Mouse (Mus musculus) embryo, embryonic 10.5 days (tissue): Measurements from ENCODE around the gene Fbxw8.
A peak's percentile ranks its signal among the peaks of the same experiment; 100 is the strongest.

Source experiments
- DNase-seq: peaks from one replicate; pipeline ENCODE4 v3.0.0-alpha.2; 2015; ENCODE audit warnings: low spot score

The Fbxw8 gene

GRCm38 (mm10) chr5:118042599-118042998 lies 112.7 kb downstream of the Fbxw8 start:
- DNase-seq: no peak

- no peak for DNase-seq
Measured at GRCm38 (mm10) chr5:118039241-118039668, 116.0 kb downstream of the Fbxw8 start.

DNA sequence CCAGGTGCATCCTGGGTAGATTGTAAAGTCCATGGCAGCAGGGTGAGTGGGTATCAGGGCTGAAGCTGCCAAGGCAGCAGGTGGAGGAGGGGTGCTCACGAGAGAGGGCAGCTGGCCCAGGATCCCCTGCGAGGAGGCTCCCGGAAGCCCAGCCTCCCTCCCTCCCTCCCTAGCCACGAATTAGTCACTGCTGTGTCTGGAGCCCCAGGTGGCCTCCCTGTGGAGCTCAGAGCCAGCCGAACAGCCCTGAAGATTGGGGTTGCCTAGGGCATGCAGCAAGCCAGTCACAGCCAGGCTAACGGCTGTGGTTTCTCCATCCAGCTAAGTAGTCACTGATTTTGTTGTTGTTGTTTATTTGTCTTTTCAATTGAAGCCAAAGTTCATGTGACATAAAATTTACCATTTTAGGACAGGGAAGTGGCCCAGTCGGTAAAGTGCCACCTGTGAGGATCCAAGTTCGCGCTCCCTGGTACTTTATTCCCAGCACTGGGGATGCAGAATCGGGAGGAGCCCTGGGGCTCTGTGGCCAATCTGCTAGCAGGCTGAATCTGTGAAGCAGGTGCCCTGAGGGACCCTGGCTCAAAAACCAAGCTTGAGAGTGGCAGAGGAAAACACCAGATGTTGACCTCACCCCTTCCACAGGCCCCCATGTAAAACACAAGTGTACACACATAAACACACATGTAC lies 117.3 kb downstream of the Fbxw8 start:
- peak; percentile 55 for DNase-seq

GRCm38 (mm10) chr5:118036888-118037797 lies 118.1 kb downstream of the Fbxw8 start:
- DNase-seq: no peak

- no peak for DNase-seq
Measured at GRCm38 (mm10) chr5:118035786-118036185, 119.5 kb downstream of the Fbxw8 start.

DNA sequence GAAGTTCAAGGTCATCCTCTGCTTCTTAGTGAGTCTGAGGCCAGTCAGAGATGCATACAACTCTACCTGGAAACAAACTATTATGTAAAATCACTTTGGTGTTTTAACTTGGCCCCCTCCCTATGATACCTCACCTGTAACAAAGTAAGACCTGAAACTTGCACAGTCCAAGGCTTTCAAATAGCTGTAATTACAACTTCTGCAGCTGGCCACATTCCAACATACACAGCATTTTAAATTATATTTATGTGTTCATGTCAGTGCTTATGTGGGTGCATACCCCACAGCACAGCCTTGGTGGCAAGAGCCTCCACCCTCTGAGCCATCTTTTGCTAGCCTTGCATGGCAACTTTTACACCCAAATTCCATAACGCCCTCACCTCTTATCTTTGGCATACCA lies 120.6 kb downstream of the Fbxw8 start:
- no peak for DNase-seq

DNA sequence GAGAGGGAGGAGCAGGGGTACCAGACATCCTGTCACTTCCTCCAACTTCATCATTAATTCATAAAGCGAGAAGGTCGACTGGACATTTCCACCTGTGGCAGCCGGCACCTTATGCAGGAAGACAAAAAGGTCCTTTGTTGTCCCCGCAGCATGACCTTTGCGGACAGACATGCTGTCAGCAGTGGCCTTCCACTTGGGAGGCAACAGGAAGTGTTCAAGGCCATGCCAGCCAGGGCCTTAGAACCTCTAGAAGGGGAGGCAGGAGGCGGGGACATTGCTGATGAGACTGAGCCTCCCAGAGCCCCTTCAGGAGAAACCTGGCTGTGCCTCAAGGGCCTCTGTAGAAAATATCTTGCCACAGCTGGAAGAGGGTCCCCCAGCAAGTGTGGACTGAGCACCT lies 121.5 kb downstream of the Fbxw8 start:
- DNase-seq: no peak

DNA sequence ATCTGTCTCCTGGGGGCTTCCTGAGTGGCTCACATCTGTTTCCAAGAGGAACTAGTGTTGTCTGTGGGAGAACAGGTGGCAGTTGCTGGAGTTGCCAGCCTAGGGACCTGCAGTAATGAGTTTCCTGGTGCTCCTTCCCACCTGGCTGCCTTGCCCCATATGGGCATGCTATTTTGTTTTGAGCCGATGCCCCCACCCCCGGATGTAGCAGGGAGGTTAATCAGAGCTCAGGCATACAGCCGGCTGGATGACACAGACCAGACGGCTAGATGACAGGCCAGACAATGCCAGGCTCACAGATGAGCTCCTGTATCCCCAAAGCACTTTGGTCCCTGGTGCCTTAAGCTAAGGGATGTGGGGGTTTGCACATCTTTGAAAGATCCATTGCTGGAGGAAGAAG lies 121.9 kb downstream of the Fbxw8 start:
- no peak for DNase-seq

- DNase-seq: no peak
Measured at GRCm38 (mm10) chr5:118031508-118031907, 123.8 kb downstream of the Fbxw8 start.

DNA sequence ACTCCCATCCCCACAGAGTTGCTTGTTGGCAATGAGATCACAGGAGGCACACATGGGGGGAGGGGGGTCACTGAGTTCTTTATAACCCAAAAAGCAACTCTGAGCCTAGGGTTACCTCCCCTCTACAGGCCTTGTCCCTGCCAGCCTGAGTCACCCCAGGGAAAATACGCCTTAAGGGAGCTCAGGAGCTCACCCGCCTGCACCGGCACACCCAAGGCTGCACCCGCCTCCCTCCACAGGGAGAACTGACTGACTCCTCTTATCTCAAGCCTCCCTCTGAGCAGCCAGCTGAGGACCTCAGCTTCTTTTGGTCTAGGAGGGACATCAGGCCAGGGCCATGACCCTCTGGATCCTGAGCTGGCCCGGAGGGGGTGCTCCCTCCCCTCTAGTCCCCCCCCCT lies 124.2 kb downstream of the Fbxw8 start:
- DNase-seq: no peak

GRCm38 (mm10) chr5:118030022-118030675 lies 125.1 kb downstream of the Fbxw8 start:
- no peak for DNase-seq

DNA sequence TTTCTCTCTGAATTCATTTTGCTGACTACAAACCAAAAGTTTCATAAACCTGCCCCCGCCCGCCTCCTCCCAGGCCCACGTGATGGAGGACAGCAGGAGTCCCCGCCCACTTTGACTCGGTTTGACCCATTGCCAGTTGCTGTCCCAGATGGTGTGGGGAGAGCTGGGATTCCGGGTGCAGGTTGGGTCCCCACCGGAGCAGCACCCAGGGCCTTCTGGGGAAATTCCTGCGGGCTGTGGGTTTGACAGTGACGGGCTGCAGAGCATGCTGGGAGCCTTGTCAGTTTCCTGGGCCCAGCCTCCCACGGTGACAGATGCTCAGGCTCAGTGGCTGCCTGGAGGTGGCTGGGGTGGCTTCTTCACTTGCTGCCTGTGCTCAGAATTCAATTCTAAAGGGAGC lies 125.8 kb downstream of the Fbxw8 start:
- peak; percentile 39 for DNase-seq

GRCm38 (mm10) chr5:118029035-118029408 lies 126.2 kb downstream of the Fbxw8 start:
- DNase-seq: no peak

DNA sequence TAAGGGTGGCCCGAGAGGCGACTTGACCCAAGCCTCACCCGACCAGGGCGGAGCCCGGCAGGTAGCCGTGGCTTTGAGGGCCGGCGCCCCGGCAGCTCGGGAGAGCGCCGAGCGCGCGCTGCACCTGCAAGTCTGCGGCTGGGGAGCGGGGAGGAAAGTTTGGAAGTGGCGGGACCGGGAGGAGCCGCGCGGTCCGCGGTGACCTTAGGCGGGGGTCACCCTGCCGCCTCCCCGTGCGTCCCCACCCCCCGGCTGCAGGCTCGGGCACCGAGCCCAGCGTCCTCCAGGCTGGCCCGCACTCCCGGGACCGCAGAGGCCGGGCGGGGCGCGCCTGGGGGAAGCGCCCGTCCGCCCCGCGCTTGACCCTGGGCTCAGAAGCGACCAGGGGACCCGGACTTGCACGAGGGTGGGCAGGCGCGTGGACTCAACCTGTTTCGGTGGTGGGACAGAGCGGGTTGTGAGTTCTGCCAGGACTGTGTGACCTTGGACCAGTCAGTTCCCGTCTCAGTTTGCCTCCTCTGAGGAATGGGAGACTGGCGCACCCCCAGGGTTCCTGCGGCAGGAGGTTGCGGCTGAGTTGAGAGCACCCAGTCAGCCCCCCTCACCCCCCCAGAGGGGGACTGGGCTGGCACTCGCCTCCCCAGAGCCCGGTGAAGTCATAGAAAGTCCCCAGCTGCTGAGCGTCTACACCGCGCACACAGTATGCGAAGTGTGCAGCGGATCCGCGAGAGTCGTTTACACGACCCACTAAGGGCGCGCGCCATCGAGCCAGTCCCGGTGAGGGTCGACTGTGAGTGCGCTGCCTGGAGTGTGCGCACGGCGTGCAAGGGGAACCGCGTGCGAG lies 126.9 kb downstream of the Fbxw8 start:
- DNase-seq: no peak

- peak; percentile 7 for DNase-seq
Measured at GRCm38 (mm10) chr5:118027698-118028190, 127.5 kb downstream of the Fbxw8 start, which contains the start of gene Tesc. Gene Tesc (plus strand): TSS chr5:118027743.

DNA sequence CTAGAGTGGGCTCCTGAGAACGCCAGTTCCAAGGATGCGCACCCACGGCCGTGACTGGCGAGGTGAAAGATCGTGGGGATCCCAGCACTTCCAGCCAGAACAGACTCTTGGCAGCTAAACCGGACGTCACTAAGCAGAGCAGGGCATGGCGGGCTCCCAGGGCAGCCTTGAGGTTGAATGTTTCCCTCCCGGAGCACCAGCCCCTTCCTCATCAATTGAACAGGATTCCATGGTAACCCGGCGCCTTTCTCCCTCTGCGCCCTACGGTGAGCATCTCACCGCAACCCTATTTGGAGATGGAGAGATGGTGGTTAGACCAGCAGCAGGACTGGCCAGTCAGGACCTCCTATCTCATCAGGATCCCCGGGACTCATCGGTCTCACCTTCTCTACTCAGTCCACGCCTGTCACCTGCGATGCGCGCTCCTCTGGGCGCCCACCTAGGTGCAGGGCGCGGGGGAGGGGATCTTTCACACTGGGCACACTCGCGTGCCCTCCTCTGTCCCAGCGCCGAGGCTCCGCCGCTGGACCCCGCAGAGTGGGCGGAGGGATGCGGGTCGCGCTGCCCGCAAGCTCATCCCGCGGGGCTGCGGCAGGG lies 128.1 kb downstream of the Fbxw8 start:
- DNase-seq: peak; percentile 35

- peak; percentile 25 for DNase-seq
Measured at GRCm38 (mm10) chr5:118026343-118026742, 128.9 kb downstream of the Fbxw8 start.

DNA sequence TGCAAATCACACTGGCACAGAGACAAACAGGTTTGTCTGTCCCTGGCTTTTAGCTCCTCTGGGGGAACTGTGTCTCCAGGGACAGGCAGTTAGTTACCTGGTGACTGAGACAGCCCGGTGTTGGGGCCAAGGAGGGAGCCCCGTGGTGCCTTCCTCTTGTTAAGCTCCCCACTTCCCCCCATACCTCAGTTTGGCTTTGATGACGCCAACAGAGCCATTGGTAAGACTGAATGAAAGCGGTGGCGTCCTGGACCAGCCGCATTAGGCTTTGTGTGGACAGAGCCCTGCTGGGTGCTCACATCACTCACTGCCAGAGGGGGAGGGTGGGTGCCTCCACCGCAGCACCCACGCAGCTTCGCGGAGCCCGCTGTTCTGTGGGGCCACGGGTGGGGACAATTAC lies 129.4 kb downstream of the Fbxw8 start:
- DNase-seq: no peak

DNA sequence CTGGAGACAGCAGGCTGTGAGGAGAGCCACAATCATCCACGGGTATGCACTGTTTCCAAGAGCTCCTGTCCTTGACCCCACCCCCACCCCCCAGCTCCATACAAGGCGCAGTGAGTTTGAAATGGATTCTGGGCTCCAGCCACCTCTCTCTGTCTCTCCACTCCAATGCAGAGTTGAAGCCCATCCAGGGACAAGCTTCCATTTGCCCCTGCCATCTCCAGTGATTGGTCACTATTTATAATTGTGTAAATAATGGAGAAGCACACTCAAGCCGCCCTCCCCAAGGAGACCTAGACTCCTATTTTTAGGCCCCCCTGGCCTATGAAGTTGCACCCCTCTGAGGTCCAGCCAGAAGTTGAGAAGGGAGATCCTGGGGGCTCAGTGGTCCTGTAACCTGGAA lies 132.2 kb downstream of the Fbxw8 start:
- DNase-seq: no peak

GRCm38 (mm10) chr5:118019905-118020304 lies 135.4 kb downstream of the Fbxw8 start:
- no peak for DNase-seq

DNA sequence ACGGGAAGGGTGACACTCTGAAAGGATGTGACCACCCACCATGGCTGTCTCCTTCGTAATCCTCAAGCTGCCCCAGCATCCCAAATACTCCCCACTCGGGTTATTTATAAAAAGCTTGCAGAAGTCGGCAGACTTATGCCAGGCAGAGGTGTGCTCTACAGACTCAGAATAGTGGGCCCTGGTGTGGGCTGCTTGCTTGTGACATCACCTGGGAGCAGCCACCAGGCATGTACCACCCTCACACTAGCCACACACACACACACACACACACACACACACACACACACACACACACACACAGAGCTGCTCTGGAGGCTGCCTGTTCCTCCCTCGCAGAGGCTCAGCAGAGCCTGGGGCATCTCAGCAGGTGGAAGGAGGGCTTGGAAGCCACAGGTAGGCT lies 137.7 kb downstream of the Fbxw8 start:
- no peak for DNase-seq
